ENCODE assay signal across 8 mouse cellular contexts in genomic region chr16:95825723-95826122, GRCm38 (mm10).
DNase-seq lines count a peak whose midpoint lies in the region; ATAC-seq and TF ChIP-seq lines count a peak whose summit lies in the region.

No protein-coding gene starts in this region.

- TF ChIP-seq CTCF in lung, embryonic 14.5 days (IDR thresholded peaks at IDR 0.05; ENCODE audit: low read depth), result no peak
- TF ChIP-seq CTCF in lung, adult 2 months (IDR thresholded peaks at IDR 0.05; ENCODE audit: insufficient read depth, low read length), result no peak

- no peak overlapping the region for H3K4me3 ChIP-seq in forebrain, embryonic 11.5 days (ENCODE audit: low read depth, low read length)
- H3K4me3 ChIP-seq in forebrain, embryonic 10.5 days, result no peak overlapping the region
- no peak overlapping the region for H3K4me3 ChIP-seq in lung, embryonic 14.5 days (ENCODE audit: low read depth, low read length)
- no peak overlapping the region for H3K4me3 ChIP-seq in lung, adult 2 months (replicated peaks; ENCODE audit: extremely low read depth, low read depth, low read length)
- H3K4me3 ChIP-seq in embryonic facial prominence, embryonic 11.5 days (ENCODE audit: low read depth, low read length), result no peak overlapping the region
- no peak overlapping the region for H3K4me3 ChIP-seq in macrophage (ENCODE audit: inconsistent target)

- no peak overlapping the region for H3K9ac ChIP-seq in forebrain, embryonic 11.5 days (ENCODE audit: low read length)
- no peak overlapping the region for H3K9ac ChIP-seq in lung, embryonic 14.5 days
- no peak overlapping the region for H3K9ac ChIP-seq in embryonic facial prominence, embryonic 11.5 days (replicated peaks; ENCODE audit: low read length)

- TF ChIP-seq POLR2A in lung, adult 2 months (IDR thresholded peaks at IDR 0.05; ENCODE audit: borderline replicate concordance, extremely low read depth, low read depth, low read length), result no peak

- H3K36me3 ChIP-seq in forebrain, embryonic 11.5 days (ENCODE audit: control insufficient read depth, insufficient read depth, low read length), result no peaks in the 10 kb centered on the region
- H3K36me3 ChIP-seq in forebrain, embryonic 10.5 days (replicated peaks), result no peaks in the 10 kb centered on the region
- no peaks in the 10 kb centered on the region for H3K36me3 ChIP-seq in lung, embryonic 14.5 days (ENCODE audit: insufficient read depth)
- no peaks in the 10 kb centered on the region for H3K36me3 ChIP-seq in embryonic facial prominence, embryonic 11.5 days (replicated peaks; ENCODE audit: control insufficient read depth, insufficient read depth, low read depth, low read length)
- no peaks in the 10 kb centered on the region for H3K36me3 ChIP-seq in macrophage (ENCODE audit: inconsistent target)

- no peak overlapping the region for H3K27ac ChIP-seq in forebrain, embryonic 11.5 days (ENCODE audit: low read depth, low read length)
- H3K27ac ChIP-seq in forebrain, embryonic 10.5 days, result no peak overlapping the region
- H3K27ac ChIP-seq in lung, embryonic 14.5 days (ENCODE audit: low read depth), result peak overlapping the region; percentile 79; the same call in 1 of the 2 replicates
- H3K27ac ChIP-seq in embryonic facial prominence, embryonic 11.5 days (replicated peaks; ENCODE audit: low read depth, low read length), result no peak overlapping the region
- peak overlapping the region; percentile 66 for H3K27ac ChIP-seq in macrophage

- H3K27me3 ChIP-seq in forebrain, embryonic 11.5 days (ENCODE audit: control insufficient read depth, insufficient read depth, low read length), result no peaks in the 10 kb centered on the region
- H3K27me3 ChIP-seq in forebrain, embryonic 10.5 days (ENCODE audit: poor library complexity, severe bottlenecking), result no peaks in the 10 kb centered on the region
- H3K27me3 ChIP-seq in lung, embryonic 14.5 days (ENCODE audit: insufficient read depth, low read length), result no peaks in the 10 kb centered on the region
- H3K27me3 ChIP-seq in embryonic facial prominence, embryonic 11.5 days (ENCODE audit: control insufficient read depth, insufficient read depth, low read length), result no peaks in the 10 kb centered on the region

- 0 out of 2 replicates have a peak, but pooled peaks cover 2% of the 10 kb centered on the region for H3K4me1 ChIP-seq in forebrain, embryonic 11.5 days (replicated peaks; ENCODE audit: control insufficient read depth, insufficient read depth, low read length)
- peaks cover 28% of the 10 kb centered on the region for H3K4me1 ChIP-seq in forebrain, embryonic 10.5 days
- peaks cover 23% of the 10 kb centered on the region for H3K4me1 ChIP-seq in lung, embryonic 14.5 days (ENCODE audit: insufficient read depth)
- peaks cover 20% of the 10 kb centered on the region for H3K4me1 ChIP-seq in lung, adult 2 months (ENCODE audit: control insufficient read depth, insufficient read depth, low read length)
- no peaks in the 10 kb centered on the region; the same call in 1 of the 2 replicates for H3K4me1 ChIP-seq in embryonic facial prominence, embryonic 11.5 days (ENCODE audit: control insufficient read depth, insufficient read depth, low read length)

- no peak for DNase-seq in forebrain, embryonic 11.5 days (ENCODE audit: low spot score)
- DNase-seq in forebrain, embryonic 10.5 days (ENCODE audit: extremely low spot score, low spot score), result no peak
- DNase-seq in lung, embryonic 14.5 days, result peak; percentile 79
- DNase-seq in lung, adult 2 months, result no peak
- DNase-seq in embryonic facial prominence, embryonic 11.5 days (ENCODE audit: low spot score), result peak; percentile 58
- DNase-seq in cerebellum, postnatal 25 days, result no peak
- DNase-seq in kidney, adult 18-20 months, result no peak

- H3K9me3 ChIP-seq in forebrain, embryonic 11.5 days (ENCODE audit: control insufficient read depth, low read length), result no peaks in the 10 kb centered on the region
- H3K9me3 ChIP-seq in forebrain, embryonic 10.5 days, result no peaks in the 10 kb centered on the region
- no peaks in the 10 kb centered on the region for H3K9me3 ChIP-seq in lung, embryonic 14.5 days (ENCODE audit: low read depth, low read length)
- no peaks in the 10 kb centered on the region for H3K9me3 ChIP-seq in embryonic facial prominence, embryonic 11.5 days (replicated peaks; ENCODE audit: control insufficient read depth, low read length)

- H3K79me2 ChIP-seq in macrophage (ENCODE audit: inconsistent target), result no peaks in the 10 kb centered on the region

- no peak overlapping the region for H3K4me2 ChIP-seq in forebrain, embryonic 11.5 days (ENCODE audit: low read depth, low read length, severe bottlenecking)
- no peak overlapping the region; the same call in 1 of the 2 replicates for H3K4me2 ChIP-seq in lung, embryonic 14.5 days
- no peak overlapping the region for H3K4me2 ChIP-seq in embryonic facial prominence, embryonic 11.5 days (ENCODE audit: low read depth, low read length)

- ATAC-seq in forebrain, embryonic 11.5 days (replicated peaks; ENCODE audit: low FRiP score), result 0 out of 2 replicates have a peak, but pooled peaks have one; percentile 18
- ATAC-seq in lung, embryonic 14.5 days (ENCODE audit: insufficient read depth), result peak; percentile 18; the same call in 1 of the 2 replicates
- ATAC-seq in embryonic facial prominence, embryonic 11.5 days (replicated peaks; ENCODE audit: insufficient number of reproducible peaks, low FRiP score, low TSS enrichment, low read depth), result no peak; the same call in 1 of the 2 replicates

- 68% methylated on average over 5 of the region's 5 CpGs for WGBS in forebrain, embryonic 11.5 days
- 74% methylated on average over 5 of the region's 5 CpGs for WGBS in forebrain, embryonic 10.5 days
- 20% methylated on average over 5 of the region's 5 CpGs for WGBS in lung, embryonic 14.5 days
- WGBS in lung, adult 2 months, result 43% methylated on average over 5 of the region's 5 CpGs
- WGBS in embryonic facial prominence, embryonic 11.5 days, result 53% methylated on average over 5 of the region's 5 CpGs
- 73% methylated on average over 4 of the region's 5 CpGs for WGBS in macrophage (ENCODE audit: missing documents)

Comparison
In these comparisons a context has a peak if more than half of its experiments do, and no peak if none do; other contexts are left out.
1. DNase-seq: peak in lung, embryonic 14.5 days (single experiment) and embryonic facial prominence, embryonic 11.5 days (single experiment); none in forebrain, embryonic 11.5 days (single experiment), forebrain, embryonic 10.5 days (single experiment), lung, adult 2 months (single experiment), cerebellum, postnatal 25 days (0 of 2) and kidney, adult 18-20 months (single experiment).
2. H3K27ac ChIP-seq: peak in lung, embryonic 14.5 days (single experiment) and macrophage (single experiment); none in forebrain, embryonic 11.5 days (single experiment), forebrain, embryonic 10.5 days (single experiment) and embryonic facial prominence, embryonic 11.5 days (single experiment).